Mouse (Mus musculus) frontal cortex, adult (tissue): ENCODE measurements around the gene Tmbim1.
"Not testable (repeated sequence)": the region's sequence is repeated elsewhere in the genome, so short reads cannot be mapped to it uniquely, and the experiment has no call there.

Experiments
- ATAC-seq: cut with Nextera tagmentation; 2 replicates; pipeline ENCODE4 v1.9.2; 2017; ENCODE audit warnings: mild to moderate bottlenecking, moderate library complexity, mixed read lengths; ENCODE audit not compliant: low TSS enrichment

The Tmbim1 gene

DNA sequence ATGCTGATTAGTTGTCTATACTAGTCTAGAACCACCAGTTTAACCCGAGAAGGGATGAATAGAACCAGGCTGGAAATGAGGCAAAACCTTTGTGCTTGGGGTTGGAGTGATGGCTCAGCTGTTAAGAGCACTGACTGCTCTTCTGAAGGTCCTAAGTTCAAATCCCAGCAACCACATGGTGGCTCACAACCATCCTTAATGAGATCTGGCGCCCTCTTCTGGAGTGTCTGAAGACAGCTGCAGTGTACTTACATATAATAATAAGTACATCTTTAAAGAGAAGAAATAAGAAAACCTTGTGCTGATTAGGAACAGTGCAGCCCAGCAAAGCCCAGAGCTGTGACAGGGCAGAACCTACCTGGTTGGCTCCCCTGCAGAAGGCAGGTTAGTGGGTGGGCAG is 21.5 kb upstream of the Tmbim1 start:
- not testable (repeated sequence) for ATAC-seq

DNA sequence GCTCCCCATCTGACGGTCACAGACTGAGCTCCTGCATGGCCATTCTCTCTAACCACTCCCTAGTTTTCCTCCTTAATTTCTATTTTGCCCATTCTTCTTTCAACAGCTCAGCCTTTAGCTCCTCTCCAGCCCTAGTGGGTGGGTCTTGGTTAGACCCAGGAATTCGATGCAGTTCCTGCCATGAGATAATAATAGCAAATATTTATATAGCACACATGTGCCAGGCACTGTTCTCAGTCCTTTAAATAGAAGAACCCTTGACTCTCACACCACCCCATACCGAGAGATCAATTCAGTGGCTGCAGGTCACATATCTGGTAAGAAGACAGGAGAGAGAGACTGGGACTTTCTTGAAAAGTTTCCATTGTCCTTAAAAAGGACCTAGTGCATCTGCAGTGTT is 16.0 kb upstream of the Tmbim1 start:
- ATAC-seq: no peak

DNA sequence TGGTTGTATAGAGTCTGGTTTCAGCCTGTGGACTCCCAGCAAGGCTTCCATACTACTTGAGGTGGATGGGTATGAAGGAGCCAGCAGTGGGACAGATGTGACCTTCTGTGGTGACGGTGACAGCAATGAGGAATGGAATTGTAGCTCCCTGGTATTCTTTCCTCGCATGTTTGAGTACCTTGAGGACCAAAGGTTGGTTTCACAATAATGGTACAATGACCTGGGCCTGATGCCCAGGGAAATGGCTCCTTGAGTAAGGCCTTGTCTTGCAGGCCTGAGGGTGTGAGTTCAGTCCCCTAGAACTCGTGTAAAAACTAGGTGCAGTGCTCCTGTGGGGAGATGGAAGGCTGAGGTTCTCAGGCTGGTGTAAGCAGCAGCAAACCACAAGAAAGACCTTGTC is 13.3 kb upstream of the Tmbim1 start:
- no peak for ATAC-seq

DNA sequence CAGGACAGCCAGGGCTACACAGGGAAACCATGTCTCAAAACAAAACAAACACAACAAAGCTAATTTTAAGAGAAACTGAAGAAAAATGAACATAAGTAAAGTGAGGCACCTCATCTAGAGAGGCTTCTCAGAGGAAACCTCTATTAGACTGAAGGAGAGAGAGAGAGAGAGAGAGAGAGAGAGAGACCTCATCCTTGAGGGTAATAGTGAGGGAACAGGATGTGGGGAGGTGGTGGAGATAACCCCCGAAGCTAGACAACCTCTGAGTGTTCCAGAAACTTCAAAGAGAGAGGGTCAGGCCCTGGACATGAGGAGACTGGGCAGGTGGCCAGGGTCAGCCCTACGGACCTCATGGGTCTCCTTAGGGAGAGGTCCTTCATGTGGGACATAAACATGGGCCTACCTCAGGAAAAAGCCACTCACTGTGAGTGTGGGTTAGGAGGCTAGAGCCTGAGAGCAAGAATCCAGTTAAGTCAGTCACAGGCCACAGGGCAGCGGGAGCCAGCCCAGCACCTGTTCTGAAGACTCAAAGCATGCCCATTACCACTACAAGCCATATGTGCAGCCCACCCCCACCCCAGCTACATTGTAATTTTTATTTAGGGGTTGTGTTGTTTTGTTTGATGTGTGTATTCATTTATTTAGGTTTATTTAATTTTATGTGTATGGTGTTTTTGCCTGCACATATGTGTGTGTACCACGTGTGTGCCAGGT is 10.8 kb upstream of the Tmbim1 start:
- ATAC-seq: no peak

DNA sequence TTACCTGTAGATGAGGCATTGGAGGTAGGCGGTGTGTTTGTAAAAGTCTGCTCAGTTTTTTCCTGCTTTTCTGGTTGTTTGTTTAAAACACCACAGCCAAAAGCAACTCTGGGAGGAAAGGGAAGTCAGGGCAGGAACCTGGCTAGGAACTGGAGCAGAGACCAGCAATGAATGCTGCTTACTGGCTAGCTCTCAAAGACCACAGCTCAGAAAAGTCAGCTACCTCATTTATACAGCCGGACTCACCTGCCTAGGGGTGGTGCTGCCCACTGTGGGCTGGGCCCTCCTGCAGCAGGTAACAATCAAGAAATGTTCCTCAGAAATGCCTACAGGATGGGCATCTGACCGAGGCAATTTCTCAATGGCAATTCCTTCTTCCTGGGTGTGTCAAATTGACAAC is 9.4 kb upstream of the Tmbim1 start:
- no peak for ATAC-seq

DNA sequence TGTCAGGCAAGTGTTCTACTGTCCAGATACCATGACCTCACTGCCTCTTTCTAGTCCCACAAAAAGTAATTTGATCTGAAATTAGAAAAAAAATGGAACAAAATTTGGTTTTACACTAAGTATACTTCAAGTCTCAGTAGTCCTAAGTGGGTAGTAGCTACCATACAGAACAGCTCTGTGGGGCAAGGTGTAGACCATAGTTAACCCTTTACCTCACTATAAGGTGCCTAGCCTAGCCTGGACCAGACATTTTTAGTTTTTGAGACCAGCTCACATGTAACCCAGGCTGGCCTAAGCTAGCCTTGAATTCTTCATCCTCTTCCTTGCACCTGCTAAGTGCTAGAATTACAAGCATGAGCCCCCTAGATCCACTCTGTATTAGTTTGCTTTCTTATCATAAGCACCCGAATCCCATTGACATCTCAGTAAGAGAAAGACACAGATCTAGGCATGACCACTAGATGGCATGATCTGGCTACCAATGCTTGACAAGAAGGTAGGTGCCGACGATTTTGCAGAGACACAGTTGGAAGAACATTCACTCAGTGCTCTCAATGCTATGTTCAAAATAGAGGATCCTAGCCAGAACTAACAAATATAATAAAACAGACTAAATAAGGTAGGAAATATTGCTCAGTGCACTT is 7.7 kb upstream of the Tmbim1 start:
- ATAC-seq: peak; percentile 97

DNA sequence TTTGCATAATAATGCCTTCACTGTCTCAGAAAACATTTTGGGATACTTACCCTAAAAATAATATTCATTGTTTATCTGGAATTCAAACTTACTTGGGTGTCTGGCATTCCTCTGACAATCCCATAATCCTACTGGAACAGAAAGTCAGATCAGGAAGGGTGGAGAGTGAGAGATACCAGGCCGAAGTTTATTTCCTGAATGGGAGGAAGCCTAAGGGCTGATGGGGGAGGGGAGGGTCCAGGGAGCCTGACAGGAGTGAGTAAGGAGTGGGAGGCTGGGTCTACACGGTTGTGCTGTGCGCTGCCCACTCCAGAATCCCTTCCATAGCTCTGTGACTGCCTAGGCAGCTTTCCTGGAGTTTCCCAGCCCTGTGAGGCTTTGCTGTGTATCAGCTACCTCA is 4.3 kb upstream of the Tmbim1 start:
- no peak for ATAC-seq

DNA sequence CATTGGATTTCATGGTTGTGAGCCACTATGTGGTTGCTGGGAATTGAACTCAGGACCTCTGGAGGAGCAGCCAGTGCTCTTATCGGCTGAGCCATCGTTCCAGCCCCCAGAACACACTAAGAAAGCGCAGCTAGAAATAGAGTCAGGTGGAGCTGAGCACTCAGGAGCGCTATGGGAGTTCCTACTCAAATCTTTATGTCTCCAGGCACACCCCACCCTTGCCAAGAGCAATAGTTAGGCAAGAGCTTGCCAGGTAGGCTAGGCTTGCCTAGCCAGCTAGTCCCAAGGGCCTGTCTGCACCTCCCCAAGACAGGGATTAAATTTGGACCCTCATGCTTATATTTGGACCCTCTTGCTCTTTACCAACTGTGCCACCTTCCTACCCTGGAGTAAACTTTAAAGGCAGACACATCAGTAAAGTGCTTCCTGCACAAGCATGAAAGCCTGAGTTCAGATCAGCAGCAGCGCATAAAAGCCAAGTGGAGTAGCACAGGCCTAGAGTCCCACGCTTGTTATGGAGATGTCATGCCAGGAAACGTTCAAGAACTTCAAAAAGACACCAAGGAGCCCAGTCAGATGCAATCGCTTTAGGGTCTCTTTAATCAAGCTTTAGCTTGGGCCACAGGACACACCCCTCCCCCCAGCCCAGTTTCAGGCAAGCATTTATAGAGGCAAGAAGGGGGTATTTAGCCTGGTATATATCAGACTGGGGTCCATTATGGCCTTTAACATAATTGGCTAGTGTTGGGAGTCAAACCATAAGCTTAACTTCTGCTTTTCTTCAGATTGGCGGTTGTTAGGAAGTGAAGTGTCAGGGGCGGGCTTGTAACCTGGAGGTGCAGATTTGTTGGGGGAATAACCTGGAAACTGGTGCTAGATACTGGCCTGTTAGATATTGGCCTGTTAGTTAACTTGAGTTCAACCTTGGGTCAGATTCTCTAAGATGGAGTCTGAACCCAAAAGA is 2.9 kb upstream of the Tmbim1 start:
- ATAC-seq: no peak

DNA sequence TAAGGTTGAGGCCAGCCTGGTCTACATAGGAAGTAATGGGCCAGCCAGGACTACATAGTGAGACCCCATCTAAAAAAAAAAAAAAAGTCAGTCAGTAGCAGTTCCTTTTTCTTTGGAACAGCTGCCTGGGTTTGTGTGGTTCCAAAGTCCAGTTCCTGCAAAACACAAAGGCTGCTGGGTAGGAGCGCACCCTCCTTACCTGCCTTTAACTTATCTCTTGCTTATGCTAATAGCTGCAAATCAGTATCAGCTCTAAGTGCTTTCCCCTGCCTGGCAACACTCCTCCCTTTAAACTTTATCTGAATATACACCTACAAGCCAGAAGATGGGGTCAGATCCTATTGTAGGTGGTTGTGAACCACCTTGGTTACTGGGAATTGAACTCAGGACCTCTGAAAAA is 1.7 kb upstream of the Tmbim1 start:
- ATAC-seq: no peak

DNA sequence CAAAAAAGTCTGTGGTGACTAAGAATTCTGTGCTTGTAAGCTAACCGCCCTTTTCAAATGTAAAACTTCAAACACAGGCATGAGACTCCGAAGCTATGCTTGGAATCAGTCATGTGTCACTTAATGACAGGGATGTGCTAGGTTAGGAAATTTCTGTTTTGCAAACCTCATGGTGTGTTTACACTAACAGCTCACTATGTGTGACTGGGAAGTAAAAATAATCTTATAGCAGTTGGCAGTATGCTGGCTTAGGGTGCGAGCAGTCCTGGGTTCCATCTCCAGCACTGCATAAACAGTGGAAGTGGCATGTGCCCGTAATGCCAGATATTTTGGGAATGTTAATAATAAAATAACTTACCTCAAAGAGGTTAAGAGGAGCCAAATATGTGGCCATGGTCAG is 476 bp downstream of the Tmbim1 start:
- ATAC-seq: no peak

DNA sequence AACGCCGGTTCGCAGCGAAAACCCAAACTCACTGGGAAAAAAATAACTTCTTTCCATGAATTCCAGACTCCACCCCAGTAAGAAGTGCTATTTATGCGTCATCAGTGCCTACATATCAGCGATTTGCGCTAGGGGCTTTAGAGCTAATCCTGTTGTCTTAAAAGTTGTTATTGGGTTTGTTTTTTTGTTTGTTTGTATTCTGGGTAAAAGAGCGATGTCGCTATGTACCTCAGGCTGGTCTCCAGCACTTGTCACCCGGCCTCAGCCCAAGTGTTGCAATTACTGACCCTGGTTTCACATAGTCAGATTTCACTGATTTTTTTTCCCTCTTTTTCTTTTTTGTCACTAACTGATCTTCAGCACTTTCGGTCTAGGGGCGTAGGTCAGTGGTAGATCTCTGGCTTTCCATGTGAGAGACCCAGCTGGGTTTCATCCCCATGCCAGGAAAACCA is 1.1 kb downstream of the Tmbim1 start:
- peak; percentile 13; the same call in 1 of the 2 replicates for ATAC-seq

DNA sequence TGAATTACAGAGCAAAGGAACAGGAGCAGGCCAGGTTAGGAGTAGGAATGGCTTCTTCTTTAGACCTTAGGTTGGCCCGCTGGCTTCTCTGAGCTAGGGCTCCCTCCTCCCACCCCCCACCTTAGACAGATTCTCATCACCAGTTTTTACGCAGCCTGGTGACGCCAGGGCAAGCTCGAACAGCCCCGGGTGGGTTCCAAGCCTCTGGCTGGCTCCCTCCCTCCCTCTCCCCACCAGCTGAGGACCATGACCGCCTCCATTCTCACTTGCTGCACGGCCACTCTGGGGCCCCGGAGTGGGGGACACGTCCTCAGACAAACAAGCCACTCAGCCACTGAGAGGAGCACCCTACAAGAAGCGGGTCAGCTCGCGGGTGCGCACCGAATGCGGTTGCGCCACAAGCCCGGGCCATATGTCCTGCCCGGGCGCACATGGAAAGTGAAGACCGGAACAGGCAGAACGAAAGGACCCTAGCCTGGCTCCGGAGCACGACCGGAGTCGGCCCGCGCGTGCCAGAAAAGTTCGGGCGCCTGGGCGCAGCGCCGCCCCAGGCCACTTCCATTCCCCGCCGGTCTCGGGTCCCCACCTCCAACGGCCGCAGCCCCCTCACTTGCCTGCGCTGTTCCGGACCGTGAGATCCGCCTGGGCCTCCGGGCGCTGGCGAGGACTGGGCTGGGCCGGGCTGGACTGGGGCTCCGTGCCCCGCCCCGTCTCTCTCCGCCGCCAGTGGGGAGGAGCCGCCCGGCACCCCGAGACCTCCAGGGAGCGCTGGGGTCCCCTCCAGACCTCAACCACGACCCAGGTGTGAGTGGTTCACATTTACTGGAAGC is 1.7 kb downstream of the Tmbim1 start:
- ATAC-seq: peak; percentile 69

DNA sequence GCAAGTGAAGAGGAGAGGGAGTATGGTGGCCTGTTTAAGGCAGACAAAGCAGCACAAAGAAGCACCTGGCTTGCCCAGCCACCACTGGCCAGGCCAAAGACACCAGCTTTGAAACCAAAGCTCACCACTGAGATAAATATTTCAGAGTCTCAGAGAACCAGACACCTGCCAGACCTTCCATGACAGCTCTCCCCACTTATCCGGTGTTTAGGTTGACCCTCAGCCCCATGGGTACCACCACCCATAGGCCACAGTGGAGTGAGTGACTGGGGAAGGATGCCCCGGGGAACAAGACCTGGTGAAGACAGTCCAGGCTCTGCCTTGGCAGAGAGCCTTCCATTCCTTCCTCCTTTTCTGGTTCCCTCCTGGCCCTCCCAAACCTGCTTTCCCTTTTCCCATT is 2.6 kb downstream of the Tmbim1 start:
- ATAC-seq: no peak

DNA sequence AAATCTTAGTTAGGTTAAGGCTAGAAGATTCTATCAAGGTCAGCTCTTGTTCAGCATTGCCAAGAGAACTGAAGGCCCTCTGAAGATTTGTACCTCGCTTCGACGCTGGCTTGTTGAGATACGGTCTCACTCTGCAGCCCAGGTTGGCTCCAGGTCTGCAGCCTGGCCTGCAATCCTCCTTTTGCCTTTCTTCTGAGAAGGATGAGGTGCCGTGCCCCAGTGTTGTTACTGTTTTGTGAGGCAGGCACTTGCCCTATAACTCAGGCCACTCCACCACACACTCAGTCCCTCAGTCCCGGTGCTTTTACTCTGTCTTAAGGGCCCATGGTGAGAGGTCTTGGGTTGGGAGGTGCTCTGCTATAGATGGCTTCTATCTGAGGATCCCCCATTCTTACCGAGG is 3.2 kb downstream of the Tmbim1 start:
- no peak for ATAC-seq

DNA sequence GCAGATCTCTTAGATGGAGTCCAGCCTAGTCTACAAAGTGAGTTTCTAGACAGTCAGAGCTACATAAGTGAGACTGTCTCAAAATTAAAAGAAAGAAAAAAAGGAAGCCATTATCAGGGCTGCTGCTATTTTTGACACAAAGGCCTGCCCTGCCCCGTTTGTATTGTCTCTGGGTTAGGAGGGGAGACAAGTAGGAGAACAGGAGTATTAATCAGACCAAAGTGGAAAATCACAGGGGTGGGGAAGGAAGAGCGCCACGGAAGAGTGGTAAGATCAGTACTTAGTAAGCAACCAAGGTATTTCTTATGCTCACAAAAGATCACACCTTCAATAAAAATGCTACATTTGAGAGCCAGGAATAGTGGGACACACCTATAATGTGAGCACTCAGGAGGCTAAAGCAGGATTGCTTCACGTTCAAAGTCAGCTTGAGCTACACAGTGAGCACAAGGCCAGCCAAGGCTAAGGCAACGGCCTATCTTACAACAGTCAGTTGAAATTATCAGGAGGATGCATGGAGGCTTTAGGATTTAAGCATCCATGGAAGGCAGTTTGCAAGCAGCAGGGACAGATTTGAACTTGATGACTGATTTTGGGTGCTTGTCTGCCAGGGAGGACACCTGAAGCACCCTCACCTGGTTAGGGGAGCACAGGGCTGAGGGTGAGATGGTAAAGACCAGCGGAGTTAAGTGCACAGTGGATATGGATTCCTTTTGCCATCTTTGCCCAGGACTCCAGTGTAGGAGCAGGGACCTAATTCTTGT is 4.9 kb downstream of the Tmbim1 start:
- no peak for ATAC-seq

DNA sequence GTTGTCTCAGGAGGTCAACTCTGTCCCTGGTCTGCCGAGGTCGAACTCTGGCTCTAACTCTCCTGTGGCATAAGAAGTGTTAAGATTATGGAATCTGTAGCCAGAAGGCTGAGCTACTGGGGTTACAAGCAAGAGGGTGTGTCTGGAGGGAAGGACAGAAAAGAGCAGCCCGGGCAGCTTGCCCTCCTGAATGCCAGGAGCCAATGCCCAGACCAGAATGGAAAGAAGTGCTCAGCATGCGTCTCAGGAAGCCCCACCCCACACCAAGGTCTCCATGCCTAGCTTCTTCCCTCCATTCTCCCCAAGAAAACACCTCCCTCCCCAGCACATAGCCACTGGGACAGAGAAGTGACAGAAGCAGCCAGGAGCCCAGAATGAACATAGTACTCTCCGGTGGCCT is 6.4 kb downstream of the Tmbim1 start:
- no peak for ATAC-seq

DNA sequence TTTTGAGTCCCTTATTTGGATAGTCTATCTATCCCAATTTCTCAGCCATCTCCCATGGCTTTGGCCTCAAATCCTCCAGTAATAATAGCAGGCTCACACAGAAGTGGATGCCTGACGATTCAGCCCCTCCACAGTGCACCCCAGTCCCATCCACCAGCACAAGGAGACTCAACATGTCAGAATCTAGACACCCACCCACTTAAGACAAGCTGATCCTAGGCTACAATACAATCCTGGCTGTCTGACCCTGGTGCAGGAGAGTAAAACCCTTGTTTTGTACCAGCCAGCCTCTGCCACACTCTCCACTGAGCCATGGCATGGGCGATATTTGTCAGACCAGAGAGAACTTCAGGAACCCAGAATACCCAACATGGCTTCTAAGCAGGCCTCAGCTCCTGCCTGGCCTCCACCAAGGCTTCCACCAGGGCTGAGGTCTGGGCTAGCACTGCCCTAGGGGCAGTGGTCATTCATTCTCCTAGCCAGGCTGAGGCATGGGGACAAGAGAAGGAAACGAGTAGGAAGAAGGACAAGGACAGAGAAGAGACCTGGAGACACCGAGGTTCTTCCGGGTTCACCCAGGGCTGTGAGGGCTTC is 7.2 kb downstream of the Tmbim1 start:
- ATAC-seq: no peak

DNA sequence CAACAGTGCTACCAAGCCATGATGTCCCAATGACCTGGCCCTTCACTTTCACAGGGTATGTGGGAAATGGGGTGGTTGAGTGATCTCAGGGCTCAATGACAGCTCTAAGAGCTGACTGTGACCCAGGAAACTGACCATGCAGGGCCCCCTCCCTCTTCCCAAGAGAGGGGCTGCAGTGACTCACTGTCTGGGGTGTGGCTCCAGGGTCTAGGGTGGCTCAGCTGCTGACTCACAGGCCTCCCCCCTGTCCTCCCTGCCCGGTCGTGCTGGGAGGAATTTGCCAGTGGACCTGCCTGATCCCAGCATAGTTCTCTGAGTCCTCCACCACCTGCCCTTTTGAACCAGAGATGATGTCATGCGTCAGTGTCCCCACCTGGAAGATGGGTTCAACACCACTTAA is 8.2 kb downstream of the Tmbim1 start:
- ATAC-seq: no peak

DNA sequence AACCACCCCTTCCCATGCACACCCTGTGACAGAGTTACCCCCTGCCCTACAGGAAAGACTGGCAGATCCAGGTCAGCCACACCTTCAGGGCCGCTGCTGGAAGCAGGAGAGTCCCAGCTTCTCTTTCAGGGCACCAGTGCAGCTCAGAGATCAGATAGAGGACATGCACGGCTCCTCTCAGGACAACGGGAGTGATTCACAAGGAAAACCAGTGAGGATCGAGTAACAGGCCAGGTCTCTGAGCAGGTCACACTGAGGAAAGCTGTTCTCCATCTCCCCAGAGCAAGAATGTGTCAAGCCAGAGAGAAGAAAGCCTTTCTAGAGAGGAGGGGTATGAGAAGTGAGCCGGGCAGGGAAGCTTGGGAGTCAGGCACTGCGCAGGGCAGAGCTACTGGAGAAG is 8.9 kb downstream of the Tmbim1 start:
- no peak for ATAC-seq

DNA sequence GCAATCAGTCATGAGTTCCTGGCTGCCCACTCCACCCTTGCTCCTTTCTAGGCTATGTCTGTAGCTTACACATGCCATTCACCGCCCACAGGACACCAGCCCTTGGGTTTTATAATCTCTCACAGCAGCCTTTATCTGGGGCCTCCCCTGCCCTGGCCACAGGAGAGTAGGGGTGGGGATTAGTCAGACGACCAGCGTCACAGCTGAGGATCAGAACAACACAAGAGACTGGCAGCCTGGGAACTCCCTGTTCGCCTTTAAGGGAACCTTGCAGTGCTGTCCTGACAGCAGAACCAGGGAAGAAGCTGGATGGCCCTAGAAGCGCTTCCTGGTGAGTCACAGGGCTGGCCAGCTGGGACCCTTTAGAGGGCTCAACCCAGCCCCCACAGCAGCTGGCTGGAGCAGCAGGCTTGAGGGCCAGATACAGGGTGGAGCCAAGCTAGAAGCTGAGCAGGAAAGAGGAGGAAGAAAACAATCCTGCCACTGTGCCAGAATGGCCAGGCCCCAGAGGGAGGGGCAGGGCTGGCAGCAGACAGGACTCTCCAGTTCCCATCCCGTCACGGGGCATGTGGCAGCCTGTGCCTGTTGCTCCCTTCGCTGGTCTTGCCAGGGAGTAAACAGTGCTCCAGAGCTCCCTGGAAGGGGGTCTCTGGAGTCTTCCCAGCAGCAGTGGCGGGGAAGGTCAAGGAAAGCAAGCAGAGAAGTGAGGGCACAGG is 9.8 kb downstream of the Tmbim1 start:
- peak; percentile 74 for ATAC-seq
